Mouse (Mus musculus): Measurements from ENCODE around the gene Il17rd. TPM values are rescaled to one million over a fixed set of nuclear protein-coding genes. Genes with fewer than 3 reads are reported as not detected.

The Il17rd gene
- polyA plus RNA-seq (2012; rRNA removed) = 0.99 and 1.0 TPM in 2 replicates

DNA sequence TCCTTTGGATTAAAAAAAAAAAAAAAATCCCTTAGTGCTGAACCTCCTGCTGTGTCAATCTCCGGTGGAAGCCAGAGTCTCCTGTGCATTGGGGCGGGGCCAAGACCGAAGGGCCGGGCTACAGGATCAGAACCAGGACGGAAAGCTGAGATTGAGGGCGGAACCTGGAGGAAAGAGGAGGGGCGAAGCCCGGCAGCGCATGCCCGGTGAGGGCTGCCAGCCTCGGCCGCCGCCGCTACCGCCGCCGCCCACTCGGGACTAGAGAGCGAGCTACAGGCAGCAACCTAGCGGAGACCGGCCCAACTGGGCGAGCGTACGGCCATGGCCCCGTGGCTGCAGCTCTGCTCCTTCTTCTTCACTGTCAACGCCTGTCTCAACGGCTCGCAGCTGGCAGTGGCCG, at the start of gene Il17rd:
Il17rd (plus strand) TSS at position 159 of the 400 bp plus-strand sequence.
- Histone ChIP-seq H3K27me3 (ENCODE audit: control insufficient read depth, insufficient read depth, low read length) (peaks cover 8% of the 10 kb centered on the region), H3K4me1 (ENCODE audit: control insufficient read depth, insufficient read depth, insufficient read length) (peaks cover 10% of the 10 kb centered on the region), H3K4me3 (ENCODE audit: extremely low read depth, insufficient read depth, insufficient read length) (peak within 1 kb of the TSS; percentile 60), H3K36me3 (ENCODE audit: control insufficient read depth, insufficient read depth, low read length) (no peaks in the 10 kb centered on the region), H3K27ac (ENCODE audit: insufficient read depth, low read length) (no peak within 1 kb of the TSS)
- DNase-seq (ENCODE audit: low read depth in 1 of 2, low spot score in 2 of 2) = peak; percentile 34 to 80
- WGBS = under 1% methylated on average over 29 of the region's 29 CpGs
- TF ChIP-seq POLR2A (IDR thresholded peaks at IDR 0.05; ENCODE audit: low read depth, low read length) (no peak), CTCF (IDR thresholded peaks at IDR 0.05; ENCODE audit: extremely low read depth, insufficient read depth, insufficient read length, insufficient replicate concordance) (no peak)

GRCm38 (mm10) chr14:26991622-26992021, 47.1 kb upstream of the Il17rd start:
- Histone ChIP-seq H3K27me3 (ENCODE audit: control insufficient read depth, insufficient read depth, low read length) (no peaks in the 10 kb centered on the region), H3K4me3 (ENCODE audit: extremely low read depth, insufficient read depth, insufficient read length) (no peak overlapping the region), H3K4me1 (ENCODE audit: control insufficient read depth, insufficient read depth, insufficient read length) (no peaks in the 10 kb centered on the region; the same call in 1 of the 2 replicates), H3K36me3 (ENCODE audit: control insufficient read depth, insufficient read depth, low read length) (no peaks in the 10 kb centered on the region), H3K27ac (ENCODE audit: insufficient read depth, low read length) (no peak overlapping the region)
- no peak for TF ChIP-seq CTCF (IDR thresholded peaks at IDR 0.05; ENCODE audit: extremely low read depth, insufficient read depth, insufficient read length, insufficient replicate concordance)
- no peak for TF ChIP-seq POLR2A (IDR thresholded peaks at IDR 0.05; ENCODE audit: low read depth, low read length)
- WGBS = 87% methylated on average over 18 of the region's 18 CpGs
- no peak for DNase-seq (ENCODE audit: low read depth in 1 of 2, low spot score in 2 of 2)

- Histone ChIP-seq H3K27me3 (ENCODE audit: control insufficient read depth, insufficient read depth, low read length) (no peaks in the 10 kb centered on the region), H3K4me3 (ENCODE audit: extremely low read depth, insufficient read depth, insufficient read length) (no peak overlapping the region), H3K36me3 (ENCODE audit: control insufficient read depth, insufficient read depth, low read length) (no peaks in the 10 kb centered on the region), H3K4me1 (ENCODE audit: control insufficient read depth, insufficient read depth, insufficient read length) (no peaks in the 10 kb centered on the region; the same call in 1 of the 2 replicates), H3K27ac (ENCODE audit: insufficient read depth, low read length) (no peak overlapping the region)
- TF ChIP-seq POLR2A (IDR thresholded peaks at IDR 0.05; ENCODE audit: low read depth, low read length) = no peak
- TF ChIP-seq CTCF (IDR thresholded peaks at IDR 0.05; ENCODE audit: extremely low read depth, insufficient read depth, insufficient read length, insufficient replicate concordance) = no peak
- WGBS = 41% methylated on average over 3 of the region's 3 CpGs
- no peak for DNase-seq (ENCODE audit: low read depth in 1 of 2, low spot score in 2 of 2)
These were observed 45.3 kb upstream of the Il17rd start for GRCm38 (mm10) chr14:26993427-26993826.

- Histone ChIP-seq H3K27me3 (ENCODE audit: control insufficient read depth, insufficient read depth, low read length) (no peaks in the 10 kb centered on the region), H3K4me3 (ENCODE audit: extremely low read depth, insufficient read depth, insufficient read length) (peak within 1 kb of the TSS; percentile 52), H3K4me1 (ENCODE audit: control insufficient read depth, insufficient read depth, insufficient read length) (no peaks in the 10 kb centered on the region; the same call in 1 of the 2 replicates), H3K27ac (ENCODE audit: insufficient read depth, low read length) (peak within 1 kb of the TSS; percentile 64; the same call in 1 of the 2 replicates), H3K36me3 (ENCODE audit: control insufficient read depth, insufficient read depth, low read length) (no peaks in the 10 kb centered on the region)
- WGBS = 1% methylated on average over 16 of the region's 16 CpGs
- peak; percentile 51 to 56 for DNase-seq (ENCODE audit: low read depth in 1 of 2, low spot score in 2 of 2)
- no peak for TF ChIP-seq POLR2A (IDR thresholded peaks at IDR 0.05; ENCODE audit: low read depth, low read length)
- TF ChIP-seq CTCF (IDR thresholded peaks at IDR 0.05; ENCODE audit: extremely low read depth, insufficient read depth, insufficient read length, insufficient replicate concordance) = peak; percentile 20; the same call in 1 of the 2 replicates
These were observed 44.5 kb upstream of the Il17rd start, which contains the start of gene Hesx1 for GRCm38 (mm10) chr14:26994211-26994741. Gene Hesx1, plus strand, starts transcription at chr14:26994416.

DNA sequence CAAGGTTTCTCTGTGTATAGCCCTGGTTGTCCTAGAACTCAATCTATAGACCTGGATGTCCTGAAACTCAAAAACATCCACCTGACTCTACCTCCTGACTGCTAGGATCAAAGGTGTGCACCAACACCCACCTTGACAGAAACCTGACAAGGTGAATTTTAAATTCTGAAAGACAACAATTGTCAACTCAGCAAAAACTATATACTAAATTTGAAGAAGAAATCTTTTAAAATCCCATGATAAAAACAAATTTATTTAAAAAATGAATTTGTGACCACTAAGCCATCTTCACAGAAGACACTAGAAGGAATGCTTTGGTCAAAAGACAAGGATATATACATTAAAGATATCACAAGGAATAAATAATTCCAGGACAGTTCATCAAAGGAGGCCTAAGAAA, 42.5 kb upstream of the Il17rd start:
- H3K27ac ChIP-seq (ENCODE audit: insufficient read depth, low read length) = no peak overlapping the region
- no peaks in the 10 kb centered on the region; the same call in 1 of the 2 replicates for H3K4me1 ChIP-seq (ENCODE audit: control insufficient read depth, insufficient read depth, insufficient read length)
- no peaks in the 10 kb centered on the region for H3K36me3 ChIP-seq (ENCODE audit: control insufficient read depth, insufficient read depth, low read length)
- DNase-seq (ENCODE audit: low read depth in 1 of 2, low spot score in 2 of 2) = no peak
- TF ChIP-seq CTCF (IDR thresholded peaks at IDR 0.05; ENCODE audit: extremely low read depth, insufficient read depth, insufficient read length, insufficient replicate concordance) (no peak), POLR2A (IDR thresholded peaks at IDR 0.05; ENCODE audit: low read depth, low read length) (no peak)
- no peak overlapping the region for H3K4me3 ChIP-seq (ENCODE audit: extremely low read depth, insufficient read depth, insufficient read length)
- H3K27me3 ChIP-seq (ENCODE audit: control insufficient read depth, insufficient read depth, low read length) = no peaks in the 10 kb centered on the region

- 48% methylated on average over 11 of the region's 11 CpGs for WGBS
- no peak overlapping the region for H3K4me3 ChIP-seq (ENCODE audit: extremely low read depth, insufficient read depth, insufficient read length)
- no peaks in the 10 kb centered on the region for H3K27me3 ChIP-seq (ENCODE audit: control insufficient read depth, insufficient read depth, low read length)
- H3K36me3 ChIP-seq (ENCODE audit: control insufficient read depth, insufficient read depth, low read length) = no peaks in the 10 kb centered on the region
- no peaks in the 10 kb centered on the region for H3K4me1 ChIP-seq (ENCODE audit: control insufficient read depth, insufficient read depth, insufficient read length)
- DNase-seq (ENCODE audit: low read depth in 1 of 2, low spot score in 2 of 2) = no peak
- H3K27ac ChIP-seq (ENCODE audit: insufficient read depth, low read length) = no peak overlapping the region
- TF ChIP-seq POLR2A (IDR thresholded peaks at IDR 0.05; ENCODE audit: low read depth, low read length) = no peak
- no peak for TF ChIP-seq CTCF (IDR thresholded peaks at IDR 0.05; ENCODE audit: extremely low read depth, insufficient read depth, insufficient read length, insufficient replicate concordance)
These were observed 38.4 kb upstream of the Il17rd start for GRCm38 (mm10) chr14:27000386-27000785.

- H3K27me3 ChIP-seq (ENCODE audit: control insufficient read depth, insufficient read depth, low read length) = no peaks in the 10 kb centered on the region
- no peaks in the 10 kb centered on the region for H3K36me3 ChIP-seq (ENCODE audit: control insufficient read depth, insufficient read depth, low read length)
- WGBS = 83% methylated on average over 7 of the region's 7 CpGs
- TF ChIP-seq POLR2A (IDR thresholded peaks at IDR 0.05; ENCODE audit: low read depth, low read length) (no peak), CTCF (IDR thresholded peaks at IDR 0.05; ENCODE audit: extremely low read depth, insufficient read depth, insufficient read length, insufficient replicate concordance) (no peak)
- DNase-seq (ENCODE audit: low read depth in 1 of 2, low spot score in 2 of 2) = no peak
- no peaks in the 10 kb centered on the region for H3K4me1 ChIP-seq (ENCODE audit: control insufficient read depth, insufficient read depth, insufficient read length)
- no peak overlapping the region for H3K27ac ChIP-seq (ENCODE audit: insufficient read depth, low read length)
- H3K4me3 ChIP-seq (ENCODE audit: extremely low read depth, insufficient read depth, insufficient read length) = no peak overlapping the region
These were observed 33.8 kb upstream of the Il17rd start for GRCm38 (mm10) chr14:27004906-27005305.

Measured in spleen, adult 2 months (tissue).